Mouse (Mus musculus) forebrain, embryonic 11.5 days (tissue): ENCODE results near the gene Fubp3. TPM values are rescaled to one million over a fixed set of nuclear protein-coding genes. Genes with fewer than 3 reads are reported as not detected.
A peak's percentile ranks its signal among the peaks of the same experiment; 100 is the strongest.
"Not testable (repeated sequence)": the region's sequence is repeated elsewhere in the genome, so short reads cannot be mapped to it uniquely, and the experiment has no call there.

Experiments
- ATAC-seq: fragments of 200-750 bp; cut with Nextera tagmentation; replicated peaks from 2 replicates; pipeline ENCODE4 v1.8.0; 2017; ENCODE audit warnings: moderate TSS enrichment; ENCODE audit not compliant: low FRiP score
- DNase-seq: peaks from one replicate; pipeline ENCODE4 v3.0.0-alpha.2; 2017; ENCODE audit warnings: low spot score
- H3K27ac ChIP-seq: fragments of 300-500 bp; sonication (generic); 2 replicates; pipeline ENCODE4 v1.5.1; 2014; ENCODE audit warnings: low read depth, low read length
- H3K27me3 ChIP-seq: fragments of 300-500 bp; sonication (generic); 2 replicates; pipeline ENCODE4 v1.6.1; 2014; ENCODE audit warnings: mild to moderate bottlenecking, low read length, mixed read lengths; ENCODE audit not compliant: control insufficient read depth, insufficient read depth
- H3K36me3 ChIP-seq: fragments of 300-500 bp; sonication (generic); 2 replicates; pipeline ENCODE4 v1.6.1; 2014; ENCODE audit warnings: mild to moderate bottlenecking, low read length, moderate library complexity, mixed read lengths; ENCODE audit not compliant: control insufficient read depth, insufficient read depth
- H3K4me1 ChIP-seq: fragments of 300-500 bp; sonication (generic); replicated peaks from 2 replicates; pipeline ENCODE4 v1.6.1; 2014; ENCODE audit warnings: low read length, mixed read lengths; ENCODE audit not compliant: control insufficient read depth, insufficient read depth
- H3K4me2 ChIP-seq: fragments of 300-500 bp; sonication (generic); 2 replicates; pipeline ENCODE4 v1.6.1; 2014; ENCODE audit warnings: low read depth, mild to moderate bottlenecking, low read length, moderate library complexity, mixed read lengths; ENCODE audit not compliant: severe bottlenecking
- H3K4me3 ChIP-seq: fragments of 300-500 bp; sonication (generic); 2 replicates; pipeline ENCODE4 v1.5.1; 2014; ENCODE audit warnings: low read depth, low read length
- H3K9ac ChIP-seq: fragments of 300-500 bp; sonication (generic); 2 replicates; pipeline ENCODE4 v1.6.1; 2014; ENCODE audit warnings: low read length
- H3K9me3 ChIP-seq: fragments of 300-500 bp; sonication (generic); 2 replicates; pipeline ENCODE4 v1.6.1; 2016; ENCODE audit warnings: low read length, mixed read lengths; ENCODE audit not compliant: control insufficient read depth
- WGBS: fragments of 180-500 bp; shearing (Covaris S2); extraction: QIAGEN DNeasy Blood & Tissue Kit; methylation state at CpG from one replicate; pipeline ENCODE4 v1.1.7; 2014; 5-methylcytosine and 5-hydroxymethylcytosine counted together
- polyA plus RNA-seq: library from polyadenylated mRNA; unstranded; fragments of >200 nt; fragmentation: Nextera tagmentation; extraction: Ambion mirVana; gene quantifications from 2 replicates; pipeline ENCODE4 v1.2.1, GENCODE M21; 2014

Gene Fubp3
- polyA plus RNA-seq, 1 experiment from 2014 or later = 106 TPM

DNA sequence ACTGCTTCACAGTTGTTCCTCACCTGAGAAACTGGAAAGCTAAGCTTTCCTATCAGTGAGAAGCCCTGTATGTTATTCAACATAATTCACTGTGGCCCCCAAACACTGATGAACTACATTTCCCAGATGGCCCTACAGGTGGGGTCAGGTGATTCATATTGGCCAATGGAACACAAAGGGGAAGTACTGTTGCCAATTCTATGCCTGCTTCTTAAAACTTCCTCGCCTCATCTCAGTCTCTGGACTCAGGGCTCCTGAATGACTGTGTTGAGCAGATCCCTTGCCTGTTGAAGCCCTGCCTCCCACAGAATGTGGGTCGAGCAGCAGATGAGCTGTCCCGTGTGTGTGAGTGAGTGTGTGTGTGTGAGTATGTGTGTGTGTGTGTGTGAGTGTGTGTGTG is 21.9 kb upstream of the Fubp3 start:
- no peak for DNase-seq
- Histone ChIP-seq H3K36me3 (no peaks in the 10 kb centered on the region), H3K9ac (no peak overlapping the region), H3K27me3 (no peaks in the 10 kb centered on the region), H3K4me3 (no peak overlapping the region), H3K4me2 (no peak overlapping the region), H3K9me3 (peaks cover 4% of the 10 kb centered on the region; the same call in 1 of the 2 replicates), H3K27ac (no peak overlapping the region), H3K4me1 (no peaks in the 10 kb centered on the region)
- no peak for ATAC-seq
- WGBS = 79% methylated on average over 3 of the region's 3 CpGs

DNA sequence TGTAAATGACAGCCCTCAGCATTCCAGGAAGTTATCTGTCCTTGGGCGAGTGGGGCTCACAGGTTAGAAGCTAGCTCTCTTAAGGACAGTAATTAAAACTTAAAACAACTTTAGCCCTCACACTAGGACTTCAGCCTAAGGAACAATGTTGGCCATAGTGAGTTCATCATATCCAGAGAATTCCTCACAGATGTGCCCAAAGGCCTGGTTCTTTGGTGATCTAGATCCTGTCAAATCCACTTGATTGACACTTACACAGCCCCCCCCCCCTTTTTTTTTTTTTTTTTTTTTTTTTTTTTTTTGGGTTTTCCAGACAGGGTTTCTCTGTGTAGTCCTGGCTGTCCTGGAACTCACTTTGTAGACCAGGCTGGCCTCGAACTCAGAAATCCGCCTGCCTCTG is 21.1 kb upstream of the Fubp3 start:
- ATAC-seq, H3K9ac ChIP-seq, H3K4me1 ChIP-seq, H3K4me3 ChIP-seq, H3K27ac ChIP-seq, H3K4me2 ChIP-seq, H3K27me3 ChIP-seq, H3K9me3 ChIP-seq, DNase-seq, H3K36me3 ChIP-seq: not testable (repeated sequence)
- 92% methylated on average over 2 of the region's 3 CpGs for WGBS

DNA sequence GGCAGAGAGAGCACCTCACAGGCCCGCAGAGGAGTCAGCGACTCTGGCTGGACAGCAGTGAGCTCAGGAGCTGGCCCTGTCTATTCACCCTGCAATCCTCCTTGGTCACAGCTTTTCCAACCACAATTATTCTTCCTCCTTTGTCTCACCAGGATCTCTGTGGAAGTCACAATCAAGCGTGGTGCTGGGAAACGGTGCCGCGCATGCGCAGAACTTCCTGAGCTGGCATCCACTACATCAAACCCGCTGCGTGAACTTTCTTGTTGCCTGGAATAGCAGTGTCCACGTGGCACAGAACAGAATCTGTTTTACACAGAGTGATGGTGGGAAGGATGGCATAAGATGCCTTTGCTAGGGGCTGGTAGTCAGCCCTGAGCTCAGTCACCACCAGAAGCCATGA is 20.5 kb upstream of the Fubp3 start:
- no peaks in the 10 kb centered on the region for H3K4me1 ChIP-seq
- H3K9me3 ChIP-seq = peaks cover 4% of the 10 kb centered on the region; the same call in 1 of the 2 replicates
- H3K36me3 ChIP-seq = no peaks in the 10 kb centered on the region
- WGBS = 88% methylated on average over 10 of the region's 10 CpGs
- H3K4me2 ChIP-seq = no peak overlapping the region
- no peaks in the 10 kb centered on the region for H3K27me3 ChIP-seq
- DNase-seq = no peak
- no peak overlapping the region for H3K27ac ChIP-seq
- no peak overlapping the region for H3K4me3 ChIP-seq
- no peak for ATAC-seq
- H3K9ac ChIP-seq = no peak overlapping the region

DNA sequence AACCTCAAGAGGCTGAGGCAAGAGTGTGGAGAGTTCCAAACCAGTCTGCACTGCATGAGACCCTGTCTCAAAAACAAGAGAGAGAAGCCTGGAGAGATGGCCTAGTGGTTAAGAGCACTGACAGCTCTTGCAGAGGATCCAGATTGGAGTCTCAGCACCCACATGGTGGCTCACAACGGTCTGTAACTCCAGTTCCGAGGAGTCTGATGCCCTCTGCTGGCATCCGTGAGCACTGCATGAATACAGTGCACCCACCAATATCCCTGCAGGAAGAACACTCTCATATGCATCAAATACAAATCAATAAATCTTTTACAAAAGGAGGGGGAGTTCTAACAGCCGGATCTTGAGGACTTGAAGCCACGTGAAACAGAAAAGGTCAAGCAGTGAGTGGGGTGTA is 17.8 kb upstream of the Fubp3 start:
- Histone ChIP-seq H3K9ac (no peak overlapping the region), H3K27me3 (no peaks in the 10 kb centered on the region), H3K4me2 (no peak overlapping the region), H3K9me3 (peaks cover 4% of the 10 kb centered on the region; the same call in 1 of the 2 replicates), H3K27ac (no peak overlapping the region), H3K4me1 (no peaks in the 10 kb centered on the region), H3K4me3 (no peak overlapping the region), H3K36me3 (no peaks in the 10 kb centered on the region)
- no peak for DNase-seq
- 80% methylated on average over 5 of the region's 5 CpGs for WGBS
- ATAC-seq = no peak

DNA sequence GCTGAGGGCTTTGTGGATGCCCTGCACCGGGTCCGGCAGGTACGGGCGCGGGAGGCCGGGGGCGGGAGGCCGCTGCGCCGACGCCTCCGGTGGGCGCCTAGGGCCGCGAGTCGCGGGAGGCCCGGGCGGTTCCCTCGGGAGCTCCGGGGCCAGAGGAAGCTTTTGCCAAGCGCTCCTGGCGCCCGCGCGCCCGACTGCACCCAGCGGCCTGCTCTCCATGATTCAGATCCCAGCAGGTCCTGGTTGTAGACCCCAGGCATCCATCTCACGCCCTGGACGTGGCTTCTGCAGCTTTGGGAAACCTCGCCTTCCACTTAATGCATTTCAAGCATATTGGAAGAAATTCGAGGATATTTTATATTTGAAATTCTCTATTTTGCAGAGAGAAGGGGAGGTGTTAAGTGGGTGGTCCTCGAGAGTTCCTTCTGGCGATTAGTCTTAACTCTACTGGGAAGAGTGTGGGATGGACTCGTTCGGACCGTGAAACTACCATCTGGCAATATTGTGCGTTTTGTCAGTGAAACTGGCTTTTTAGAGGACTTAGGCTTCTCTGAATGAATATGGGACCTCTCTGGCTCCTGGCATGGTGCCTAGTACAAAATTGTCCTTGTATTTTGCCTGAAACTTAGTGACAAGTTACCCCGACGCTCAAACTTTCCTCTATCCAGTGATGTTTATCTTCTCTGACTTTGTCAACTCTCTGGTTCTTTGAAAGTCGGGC is 624 bp downstream of the Fubp3 start:
- Histone ChIP-seq H3K4me2 (peak overlapping the region; percentile 92), H3K27me3 (no peaks in the 10 kb centered on the region), H3K27ac (peak overlapping the region; percentile 63; the same call in 1 of the 2 replicates), H3K36me3 (no peaks in the 10 kb centered on the region; the same call in 1 of the 2 replicates), H3K9ac (peak overlapping the region; percentile 97), H3K9me3 (no peaks in the 10 kb centered on the region), H3K4me1 (peaks cover 10% of the 10 kb centered on the region), H3K4me3 (peak overlapping the region; percentile 99)
- ATAC-seq = no peak; the same call in 1 of the 2 replicates
- WGBS = 5% methylated on average over 32 of the region's 41 CpGs
- no peak for DNase-seq

DNA sequence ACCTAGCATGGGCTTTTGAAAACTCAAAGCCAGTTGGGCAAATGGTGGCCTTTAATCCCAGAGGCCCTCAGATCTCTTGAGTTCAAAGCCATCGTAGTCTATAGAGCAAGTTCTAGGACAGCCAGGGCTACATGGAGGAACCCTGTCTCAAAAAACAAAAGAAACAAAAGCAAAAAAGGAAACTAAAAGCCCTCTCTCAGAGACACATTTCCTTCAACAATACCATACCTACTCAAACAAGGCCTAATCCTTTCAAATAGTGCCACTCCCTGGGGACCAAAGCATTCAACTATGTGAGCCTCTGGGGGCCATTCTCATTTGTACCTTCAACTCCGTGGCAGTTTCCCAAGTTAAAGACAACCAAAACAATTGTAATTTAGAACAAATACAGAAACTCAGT is 9.2 kb downstream of the Fubp3 start:
- no peak overlapping the region for H3K4me3 ChIP-seq
- ATAC-seq (no peak), DNase-seq (no peak)
- no peaks in the 10 kb centered on the region for H3K36me3 ChIP-seq
- no peak overlapping the region for H3K9ac ChIP-seq
- no peak overlapping the region for H3K27ac ChIP-seq
- WGBS = 39% methylated on average over 2 of the region's 2 CpGs
- H3K27me3 ChIP-seq = no peaks in the 10 kb centered on the region
- no peaks in the 10 kb centered on the region for H3K4me1 ChIP-seq
- H3K4me2 ChIP-seq = no peak overlapping the region
- H3K9me3 ChIP-seq = no peaks in the 10 kb centered on the region

DNA sequence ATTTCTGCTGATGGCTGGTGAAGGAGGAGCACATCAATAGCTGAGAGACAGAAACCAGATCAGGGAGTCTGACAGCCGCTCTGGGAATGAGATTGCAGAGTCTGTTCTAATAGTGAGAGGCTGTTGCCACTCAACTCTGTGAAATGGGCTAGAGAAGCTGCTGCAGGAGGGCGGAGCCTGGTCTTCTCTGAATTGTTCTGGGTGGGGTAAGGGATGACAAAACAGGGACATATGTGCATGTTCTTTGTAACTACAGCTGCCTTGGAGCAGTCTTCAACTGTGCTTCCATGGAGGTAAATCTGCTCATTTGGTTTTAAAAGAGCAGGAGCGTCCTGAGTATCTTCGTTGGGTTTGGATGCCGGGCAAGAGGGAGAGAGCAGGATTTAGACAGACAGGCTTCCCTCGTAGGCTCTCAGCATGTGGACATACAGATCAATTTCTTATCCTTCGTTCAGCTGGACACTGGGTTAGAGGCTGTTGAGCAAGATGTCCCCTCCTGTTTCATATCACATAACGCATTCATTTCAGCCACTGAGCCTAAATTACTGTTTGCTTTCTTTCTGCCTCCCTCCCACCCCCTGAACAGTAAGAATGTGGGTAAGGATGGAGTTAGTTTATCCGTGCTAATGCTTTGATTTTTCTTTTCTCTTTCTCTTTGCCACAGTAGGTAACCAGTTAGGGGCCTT is 19.5 kb downstream of the Fubp3 start:
- Histone ChIP-seq H3K4me2 (no peak overlapping the region), H3K4me1 (no peaks in the 10 kb centered on the region), H3K27me3 (no peaks in the 10 kb centered on the region), H3K4me3 (no peak overlapping the region), H3K9me3 (no peaks in the 10 kb centered on the region), H3K36me3 (no peaks in the 10 kb centered on the region; the same call in 1 of the 2 replicates), H3K9ac (no peak overlapping the region), H3K27ac (no peak overlapping the region)
- DNase-seq (no peak), ATAC-seq (no peak)
- 89% methylated on average over 9 of the region's 9 CpGs for WGBS

DNA sequence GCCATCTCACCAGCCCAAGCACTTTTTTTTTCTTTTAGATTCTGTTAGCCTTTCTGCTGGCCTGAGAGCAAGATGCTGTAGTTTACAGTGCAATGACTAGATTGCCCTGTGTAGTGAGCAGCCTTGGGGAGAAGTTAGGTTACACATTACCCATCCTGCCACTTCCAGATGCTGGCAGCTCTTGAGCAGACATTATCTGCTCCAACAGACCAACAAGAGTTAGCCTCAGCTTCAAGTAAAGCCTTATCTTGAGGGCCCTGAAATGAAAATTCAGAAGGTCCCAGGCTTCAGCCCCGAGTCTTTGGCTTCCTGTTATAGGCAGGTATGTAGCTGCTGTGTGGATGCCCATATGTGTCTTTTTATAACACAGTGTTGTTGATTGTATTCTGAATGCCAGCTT is 35.1 kb downstream of the Fubp3 start:
- H3K4me2 ChIP-seq = no peak overlapping the region
- peaks cover 6% of the 10 kb centered on the region; the same call in 1 of the 2 replicates for H3K4me1 ChIP-seq
- no peak overlapping the region for H3K27ac ChIP-seq
- H3K36me3 ChIP-seq = peaks cover 8% of the 10 kb centered on the region
- H3K4me3 ChIP-seq = no peak overlapping the region
- H3K9ac ChIP-seq = no peak overlapping the region
- DNase-seq = no peak
- no peaks in the 10 kb centered on the region for H3K27me3 ChIP-seq
- 80% methylated on average over 1 of the region's 1 CpGs for WGBS
- no peaks in the 10 kb centered on the region for H3K9me3 ChIP-seq
- no peak for ATAC-seq
